Mouse (Mus musculus): ENCODE data around the gene Sfswap. TPM values are rescaled to one million over a fixed set of nuclear protein-coding genes. Genes with fewer than 3 reads are reported as not detected.

Gene Sfswap
- polyA plus RNA-seq, 1 experiment from 2014 or later = 42.8 TPM

DNA sequence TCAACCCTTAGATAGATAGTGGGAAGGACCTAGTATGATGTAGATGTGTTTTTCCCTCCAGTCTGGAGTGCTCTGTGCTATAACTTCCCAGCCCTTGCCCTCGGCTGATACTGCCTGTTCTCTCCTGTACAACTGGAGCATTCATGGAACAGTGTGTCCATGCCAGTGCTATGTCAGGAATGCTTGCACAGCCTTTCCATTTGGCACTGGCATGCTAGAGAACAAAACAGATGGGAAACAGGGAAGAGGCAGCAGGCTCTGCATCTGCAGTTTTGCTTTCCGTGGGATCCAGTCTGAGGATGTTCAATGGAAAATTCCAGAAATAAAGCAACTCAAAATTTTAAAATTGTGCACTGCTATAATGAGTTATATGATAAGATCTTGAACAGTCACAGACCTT, 33.5 kb downstream of the Sfswap start:
- Histone ChIP-seq H3K9me3 (no peaks in the 10 kb centered on the region), H3K4me2 (no peak overlapping the region), H3K27ac (no peak overlapping the region), H3K4me1 (no peaks in the 10 kb centered on the region), H3K4me3 (no peak overlapping the region), H3K9ac (no peak overlapping the region), H3K27me3 (no peaks in the 10 kb centered on the region), H3K36me3 (peaks cover 32% of the 10 kb centered on the region)
- WGBS = 75% methylated on average over 2 of the region's 2 CpGs
- no peak for ATAC-seq (ENCODE audit: borderline replicate concordance, extremely low read depth, low FRiP score, low TSS enrichment)

DNA sequence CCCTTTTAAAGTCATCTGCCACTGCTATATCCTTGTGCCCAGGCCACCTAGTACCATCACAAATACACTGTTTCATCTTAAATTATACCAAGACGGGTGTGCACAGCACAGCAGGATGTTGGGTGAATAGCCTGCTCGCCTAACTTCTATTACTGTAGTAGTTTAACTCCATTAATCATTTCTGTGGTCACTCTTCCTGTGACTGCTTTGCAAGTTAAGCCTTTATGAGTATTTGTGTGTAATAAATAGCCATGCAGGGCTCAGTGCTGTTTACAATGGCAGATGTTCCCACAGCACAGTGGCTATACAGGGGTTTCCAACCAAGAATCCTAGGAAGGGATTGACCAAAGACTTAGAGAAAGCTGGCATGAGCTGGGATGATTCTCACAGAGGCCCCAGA, 34.0 kb downstream of the Sfswap start:
- no peaks in the 10 kb centered on the region for H3K27me3 ChIP-seq
- no peak overlapping the region for H3K4me2 ChIP-seq
- no peak for ATAC-seq (ENCODE audit: borderline replicate concordance, extremely low read depth, low FRiP score, low TSS enrichment)
- H3K9ac ChIP-seq = no peak overlapping the region
- H3K36me3 ChIP-seq = peaks cover 38% of the 10 kb centered on the region
- H3K4me1 ChIP-seq = no peaks in the 10 kb centered on the region
- 80% methylated on average over 2 of the region's 2 CpGs for WGBS
- H3K4me3 ChIP-seq = no peak overlapping the region
- no peaks in the 10 kb centered on the region for H3K9me3 ChIP-seq
- H3K27ac ChIP-seq = no peak overlapping the region

GRCm38 (mm10) chr5:129535431-129535830, 34.4 kb downstream of the Sfswap start:
- H3K9ac ChIP-seq = no peak overlapping the region
- no peaks in the 10 kb centered on the region for H3K27me3 ChIP-seq
- ATAC-seq (ENCODE audit: borderline replicate concordance, extremely low read depth, low FRiP score, low TSS enrichment) = no peak
- H3K27ac ChIP-seq = no peak overlapping the region
- H3K4me3 ChIP-seq = no peak overlapping the region
- 89% methylated on average over 3 of the region's 3 CpGs for WGBS
- H3K36me3 ChIP-seq = peaks cover 42% of the 10 kb centered on the region
- H3K4me1 ChIP-seq = no peaks in the 10 kb centered on the region
- no peak overlapping the region for H3K4me2 ChIP-seq
- no peaks in the 10 kb centered on the region for H3K9me3 ChIP-seq

DNA sequence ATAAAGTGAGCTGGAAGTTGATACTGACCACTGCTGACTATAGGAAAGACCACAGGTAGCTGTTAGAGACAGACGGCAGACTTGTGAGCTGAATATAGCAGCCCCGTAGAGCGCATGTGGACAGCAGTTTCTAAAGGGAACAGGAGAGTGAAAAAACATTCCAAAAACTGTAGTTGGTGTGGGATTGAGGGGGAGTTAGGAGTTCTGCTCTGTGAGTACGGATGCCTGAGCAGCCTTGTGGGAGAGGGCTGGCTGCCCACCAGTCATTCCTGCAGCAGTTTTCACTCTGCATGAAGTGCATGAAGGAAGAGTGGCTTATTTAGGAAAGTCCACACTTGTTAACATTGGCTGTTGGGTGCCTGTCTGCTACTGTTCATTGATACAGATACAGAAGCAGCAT, 37.8 kb downstream of the Sfswap start:
- Histone ChIP-seq H3K4me3 (no peak overlapping the region), H3K27ac (no peak overlapping the region), H3K4me1 (no peaks in the 10 kb centered on the region), H3K9me3 (no peaks in the 10 kb centered on the region), H3K36me3 (peaks cover 66% of the 10 kb centered on the region), H3K27me3 (no peaks in the 10 kb centered on the region), H3K4me2 (no peak overlapping the region), H3K9ac (no peak overlapping the region)
- 90% methylated on average over 4 of the region's 4 CpGs for WGBS
- no peak for ATAC-seq (ENCODE audit: borderline replicate concordance, extremely low read depth, low FRiP score, low TSS enrichment)

DNA sequence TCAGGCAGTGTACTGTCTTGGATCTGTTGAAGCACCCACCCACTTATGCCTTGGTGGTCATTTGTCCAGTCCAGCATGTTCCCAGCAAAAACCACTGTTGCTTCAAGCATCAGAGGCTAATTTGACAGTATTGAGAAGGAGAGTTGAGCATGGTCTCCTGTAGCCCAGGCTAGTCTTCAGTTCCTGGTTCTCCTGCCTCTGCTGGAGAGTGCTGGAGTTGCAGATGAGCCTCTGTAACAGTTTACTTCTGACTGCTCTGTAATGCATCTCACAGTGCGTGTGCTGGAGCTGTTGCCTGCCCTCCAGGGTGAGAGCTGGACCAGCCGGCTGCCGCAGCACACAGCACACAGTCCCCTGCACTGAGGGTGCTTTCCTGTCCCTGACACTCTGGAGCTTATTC, 41.2 kb downstream of the Sfswap start:
- H3K36me3 ChIP-seq = peaks cover 81% of the 10 kb centered on the region
- 90% methylated on average over 3 of the region's 3 CpGs for WGBS
- no peak overlapping the region for H3K27ac ChIP-seq
- ATAC-seq (ENCODE audit: borderline replicate concordance, extremely low read depth, low FRiP score, low TSS enrichment) = no peak
- H3K9me3 ChIP-seq = no peaks in the 10 kb centered on the region
- H3K4me2 ChIP-seq = no peak overlapping the region
- H3K9ac ChIP-seq = no peak overlapping the region
- H3K4me1 ChIP-seq = no peaks in the 10 kb centered on the region
- H3K27me3 ChIP-seq = no peaks in the 10 kb centered on the region
- H3K4me3 ChIP-seq = no peak overlapping the region

GRCm38 (mm10) chr5:129545787-129546186, 44.8 kb downstream of the Sfswap start:
- H3K4me3 ChIP-seq = no peak overlapping the region
- H3K9me3 ChIP-seq = no peaks in the 10 kb centered on the region
- peaks cover 89% of the 10 kb centered on the region for H3K36me3 ChIP-seq
- no peak for ATAC-seq (ENCODE audit: borderline replicate concordance, extremely low read depth, low FRiP score, low TSS enrichment)
- no peaks in the 10 kb centered on the region for H3K27me3 ChIP-seq
- no peak overlapping the region for H3K4me2 ChIP-seq
- no peak overlapping the region for H3K27ac ChIP-seq
- 68% methylated on average over 9 of the region's 9 CpGs for WGBS
- H3K9ac ChIP-seq = no peak overlapping the region
- no peaks in the 10 kb centered on the region for H3K4me1 ChIP-seq

- H3K27me3 ChIP-seq = no peaks in the 10 kb centered on the region
- H3K4me2 ChIP-seq = no peak overlapping the region
- WGBS = 87% methylated on average over 12 of the region's 12 CpGs
- no peaks in the 10 kb centered on the region for H3K9me3 ChIP-seq
- no peak overlapping the region for H3K27ac ChIP-seq
- H3K4me1 ChIP-seq = no peaks in the 10 kb centered on the region
- H3K36me3 ChIP-seq = peaks cover 92% of the 10 kb centered on the region
- no peak overlapping the region for H3K4me3 ChIP-seq
- ATAC-seq (ENCODE audit: borderline replicate concordance, extremely low read depth, low FRiP score, low TSS enrichment) = no peak
- H3K9ac ChIP-seq = no peak overlapping the region
Observed at GRCm38 (mm10) chr5:129549716-129550115, 48.7 kb downstream of the Sfswap start.

GRCm38 (mm10) chr5:129550790-129551189, 49.8 kb downstream of the Sfswap start:
- peaks cover 96% of the 10 kb centered on the region for H3K36me3 ChIP-seq
- WGBS = 93% methylated on average over 6 of the region's 6 CpGs
- H3K9me3 ChIP-seq = no peaks in the 10 kb centered on the region
- no peaks in the 10 kb centered on the region for H3K4me1 ChIP-seq
- no peaks in the 10 kb centered on the region for H3K27me3 ChIP-seq
- no peak overlapping the region for H3K9ac ChIP-seq
- no peak for ATAC-seq (ENCODE audit: borderline replicate concordance, extremely low read depth, low FRiP score, low TSS enrichment)
- no peak overlapping the region for H3K4me2 ChIP-seq
- no peak overlapping the region for H3K4me3 ChIP-seq
- no peak overlapping the region for H3K27ac ChIP-seq

GRCm38 (mm10) chr5:129551991-129552390, 51.0 kb downstream of the Sfswap start:
- no peak for ATAC-seq (ENCODE audit: borderline replicate concordance, extremely low read depth, low FRiP score, low TSS enrichment)
- Histone ChIP-seq H3K9ac (no peak overlapping the region), H3K27me3 (no peaks in the 10 kb centered on the region), H3K9me3 (no peaks in the 10 kb centered on the region), H3K4me3 (no peak overlapping the region), H3K4me1 (no peaks in the 10 kb centered on the region), H3K27ac (no peak overlapping the region), H3K4me2 (no peak overlapping the region), H3K36me3 (peaks cover 96% of the 10 kb centered on the region)
- 95% methylated on average over 2 of the region's 2 CpGs for WGBS

DNA sequence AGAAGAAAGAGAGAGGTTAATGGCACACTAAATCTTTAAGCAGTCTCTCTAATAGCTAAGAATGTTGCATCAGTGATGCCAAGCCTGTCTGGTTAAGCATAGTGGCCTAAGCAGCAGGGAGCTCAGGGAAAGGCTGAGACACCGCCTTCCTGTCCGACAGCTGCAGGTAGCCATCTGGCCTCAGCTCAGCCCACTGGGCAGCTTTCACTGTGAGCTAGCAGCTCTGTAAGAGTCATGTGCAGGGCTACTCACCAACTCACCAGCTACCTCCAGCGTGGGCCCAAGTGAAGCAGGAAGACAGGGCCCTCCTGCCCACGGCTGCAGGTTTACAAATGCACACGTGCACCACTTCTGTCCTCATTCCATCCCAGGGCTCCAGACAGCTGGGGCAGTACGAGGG, 52.6 kb downstream of the Sfswap start:
- 87% methylated on average over 6 of the region's 6 CpGs for WGBS
- Histone ChIP-seq H3K4me3 (no peak overlapping the region), H3K27ac (no peak overlapping the region), H3K27me3 (no peaks in the 10 kb centered on the region), H3K9ac (no peak overlapping the region), H3K36me3 (peaks cover 96% of the 10 kb centered on the region), H3K4me1 (no peaks in the 10 kb centered on the region), H3K9me3 (no peaks in the 10 kb centered on the region), H3K4me2 (no peak overlapping the region)
- no peak for ATAC-seq (ENCODE audit: borderline replicate concordance, extremely low read depth, low FRiP score, low TSS enrichment)

DNA sequence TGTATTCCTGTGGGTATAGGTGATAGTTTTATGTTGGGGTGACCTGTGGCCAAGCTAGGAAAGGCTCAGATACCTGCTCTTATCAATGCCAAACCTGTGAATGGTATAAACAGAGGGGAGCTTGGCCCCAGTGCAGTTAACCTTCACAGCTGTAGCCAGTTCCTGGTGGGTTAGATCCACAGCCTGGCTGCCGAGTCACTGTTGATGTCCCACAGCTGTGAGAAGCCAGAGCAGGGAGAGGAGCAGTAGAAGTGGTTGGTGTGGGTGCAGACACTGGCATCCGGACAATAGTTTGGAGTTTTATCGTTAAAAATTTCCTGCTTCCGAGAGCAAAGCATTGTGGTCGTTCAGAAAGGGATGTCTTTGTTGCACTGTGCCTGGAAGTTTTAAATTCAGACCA, 57.6 kb downstream of the Sfswap start:
- H3K36me3 ChIP-seq = peaks cover 92% of the 10 kb centered on the region
- no peak overlapping the region for H3K4me3 ChIP-seq
- H3K9me3 ChIP-seq = no peaks in the 10 kb centered on the region
- H3K4me2 ChIP-seq = no peak overlapping the region
- ATAC-seq (ENCODE audit: borderline replicate concordance, extremely low read depth, low FRiP score, low TSS enrichment) = no peak
- H3K27ac ChIP-seq = no peak overlapping the region
- WGBS = 80% methylated on average over 5 of the region's 5 CpGs
- H3K27me3 ChIP-seq = no peaks in the 10 kb centered on the region
- no peak overlapping the region for H3K9ac ChIP-seq
- H3K4me1 ChIP-seq = no peaks in the 10 kb centered on the region

DNA sequence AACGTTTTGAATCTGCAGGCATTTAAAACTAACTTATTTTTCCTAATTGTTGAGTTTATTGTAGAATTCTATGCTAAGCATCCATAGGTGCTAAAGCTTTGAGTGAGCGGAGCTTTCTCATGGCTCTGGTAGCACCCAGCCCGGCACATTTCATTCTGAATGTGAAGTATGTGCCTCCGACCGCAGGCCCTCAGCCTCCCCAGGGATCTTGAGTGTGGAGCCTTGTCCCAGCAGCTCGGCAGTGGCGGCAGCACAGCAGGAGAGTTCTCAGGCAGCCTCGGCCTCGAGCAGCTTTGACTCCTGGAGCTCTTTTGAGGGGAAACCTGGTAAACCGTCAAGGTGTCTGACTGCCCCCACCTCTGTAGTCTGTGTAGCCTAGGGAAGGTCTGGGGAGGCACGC, 58.3 kb downstream of the Sfswap start:
- ATAC-seq (ENCODE audit: borderline replicate concordance, extremely low read depth, low FRiP score, low TSS enrichment) = no peak
- WGBS = 79% methylated on average over 11 of the region's 11 CpGs

GRCm38 (mm10) chr5:129562342-129562741, 61.3 kb downstream of the Sfswap start:
- ATAC-seq (ENCODE audit: borderline replicate concordance, extremely low read depth, low FRiP score, low TSS enrichment) = no peak
- no peak overlapping the region for H3K27ac ChIP-seq
- no peak overlapping the region for H3K4me2 ChIP-seq
- no peak overlapping the region for H3K9ac ChIP-seq
- H3K4me3 ChIP-seq = no peak overlapping the region
- 93% methylated on average over 8 of the region's 8 CpGs for WGBS
- no peaks in the 10 kb centered on the region for H3K9me3 ChIP-seq
- H3K36me3 ChIP-seq = peaks cover 88% of the 10 kb centered on the region
- H3K4me1 ChIP-seq = no peaks in the 10 kb centered on the region
- H3K27me3 ChIP-seq = no peaks in the 10 kb centered on the region

More for the DNA sequence above, 58.3 kb downstream of the Sfswap start:
- Histone ChIP-seq H3K4me1 (no peaks in the 10 kb centered on the region), H3K9me3 (no peaks in the 10 kb centered on the region), H3K36me3 (peaks cover 91% of the 10 kb centered on the region), H3K4me3 (no peak overlapping the region), H3K27me3 (no peaks in the 10 kb centered on the region), H3K4me2 (no peak overlapping the region), H3K9ac (no peak overlapping the region), H3K27ac (no peak overlapping the region)

Measured in lung, embryonic 15.5 days (tissue).